Mouse (Mus musculus): Measurements from ENCODE around the gene Phf23. TPM values are rescaled to one million over a fixed set of nuclear protein-coding genes. Genes with fewer than 3 reads are reported as not detected.
A peak's percentile ranks its signal among the peaks of the same experiment; 100 is the strongest.

Gene Phf23
- polyA plus RNA-seq, 1 experiment, result 21.4 TPM

- H3K4me3 ChIP-seq (ENCODE audit: extremely low read depth, insufficient read depth, insufficient read length), result peak within 1 kb of the TSS; percentile 84
- 62% methylated on average over 8 of the region's 8 CpGs for WGBS
- no peaks in the 10 kb centered on the region for H3K27me3 ChIP-seq (ENCODE audit: control insufficient read depth, insufficient read depth, low read length)
- H3K27ac ChIP-seq (ENCODE audit: insufficient read depth, low read length), result peak within 1 kb of the TSS; percentile 50
- DNase-seq (ENCODE audit: low read depth in 1 of 2, low spot score in 2 of 2), result no peak
- peaks cover 6% of the 10 kb centered on the region; the same call in 1 of the 2 replicates for H3K4me1 ChIP-seq (ENCODE audit: control insufficient read depth, insufficient read depth, insufficient read length)
- H3K36me3 ChIP-seq (ENCODE audit: control insufficient read depth, insufficient read depth, low read length), result peaks cover 15% of the 10 kb centered on the region
- TF ChIP-seq CTCF (IDR thresholded peaks at IDR 0.05; ENCODE audit: extremely low read depth, insufficient read depth, insufficient read length, insufficient replicate concordance) (no peak), POLR2A (IDR thresholded peaks at IDR 0.05; ENCODE audit: low read depth, low read length) (no peak)
Measured at GRCm38 (mm10) chr11:69982225-69982624, 13.4 kb upstream of the Phf23 start, which contains the start of gene Elp5. TSS of gene Elp5 (minus strand) at chr11:69982517.

DNA sequence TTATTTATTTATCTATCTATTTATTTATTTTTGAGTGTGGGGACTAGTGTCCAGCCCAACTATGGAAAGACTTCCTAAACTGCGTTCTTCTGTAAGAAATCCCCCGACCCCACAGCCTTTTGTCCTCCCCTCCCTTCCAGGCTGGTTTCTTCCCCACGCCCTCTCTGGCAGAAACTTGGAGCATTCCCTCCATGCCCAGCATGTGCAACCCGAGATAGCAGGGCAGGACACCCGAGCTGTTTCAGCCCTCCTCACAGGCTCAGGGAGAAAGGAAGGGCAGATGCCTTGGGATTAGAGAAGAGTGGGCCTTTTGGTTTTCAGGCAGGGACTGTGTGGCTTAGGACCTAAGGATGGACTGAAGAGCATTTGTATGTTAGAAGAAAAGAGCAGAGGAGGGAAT is 12.7 kb upstream of the Phf23 start:
- no peaks in the 10 kb centered on the region for H3K27me3 ChIP-seq (ENCODE audit: control insufficient read depth, insufficient read depth, low read length)
- 65% methylated on average over 5 of the region's 5 CpGs for WGBS
- peaks cover 14% of the 10 kb centered on the region for H3K36me3 ChIP-seq (ENCODE audit: control insufficient read depth, insufficient read depth, low read length)
- TF ChIP-seq CTCF (IDR thresholded peaks at IDR 0.05; ENCODE audit: extremely low read depth, insufficient read depth, insufficient read length, insufficient replicate concordance) (no peak), POLR2A (IDR thresholded peaks at IDR 0.05; ENCODE audit: low read depth, low read length) (no peak)
- H3K27ac ChIP-seq (ENCODE audit: insufficient read depth, low read length), result no peak overlapping the region
- H3K4me3 ChIP-seq (ENCODE audit: extremely low read depth, insufficient read depth, insufficient read length), result no peak overlapping the region
- DNase-seq (ENCODE audit: low read depth in 1 of 2, low spot score in 2 of 2), result no peak
- peaks cover 6% of the 10 kb centered on the region; the same call in 1 of the 2 replicates for H3K4me1 ChIP-seq (ENCODE audit: control insufficient read depth, insufficient read depth, insufficient read length)

- peaks cover 6% of the 10 kb centered on the region; the same call in 1 of the 2 replicates for H3K4me1 ChIP-seq (ENCODE audit: control insufficient read depth, insufficient read depth, insufficient read length)
- WGBS, result 90% methylated on average over 4 of the region's 4 CpGs
Measured at GRCm38 (mm10) chr11:69983377-69983776, 12.2 kb upstream of the Phf23 start.

GRCm38 (mm10) chr11:69984431-69984830 is 11.1 kb upstream of the Phf23 start:
- 92% methylated on average over 8 of the region's 8 CpGs for WGBS
- no peak overlapping the region for H3K27ac ChIP-seq (ENCODE audit: insufficient read depth, low read length)
- H3K4me1 ChIP-seq (ENCODE audit: control insufficient read depth, insufficient read depth, insufficient read length), result peaks cover 6% of the 10 kb centered on the region; the same call in 1 of the 2 replicates
- H3K4me3 ChIP-seq (ENCODE audit: extremely low read depth, insufficient read depth, insufficient read length), result no peak overlapping the region
- peaks cover 17% of the 10 kb centered on the region for H3K36me3 ChIP-seq (ENCODE audit: control insufficient read depth, insufficient read depth, low read length)
- no peaks in the 10 kb centered on the region for H3K27me3 ChIP-seq (ENCODE audit: control insufficient read depth, insufficient read depth, low read length)
- TF ChIP-seq CTCF (IDR thresholded peaks at IDR 0.05; ENCODE audit: extremely low read depth, insufficient read depth, insufficient read length, insufficient replicate concordance) (no peak), POLR2A (IDR thresholded peaks at IDR 0.05; ENCODE audit: low read depth, low read length) (no peak)
- no peak for DNase-seq (ENCODE audit: low read depth in 1 of 2, low spot score in 2 of 2)

More at GRCm38 (mm10) chr11:69983377-69983776, 12.2 kb upstream of the Phf23 start:
- H3K27ac ChIP-seq (ENCODE audit: insufficient read depth, low read length), result no peak overlapping the region
- no peak for DNase-seq (ENCODE audit: low read depth in 1 of 2, low spot score in 2 of 2)
- no peaks in the 10 kb centered on the region for H3K27me3 ChIP-seq (ENCODE audit: control insufficient read depth, insufficient read depth, low read length)
- TF ChIP-seq POLR2A (IDR thresholded peaks at IDR 0.05; ENCODE audit: low read depth, low read length), result no peak
- TF ChIP-seq CTCF (IDR thresholded peaks at IDR 0.05; ENCODE audit: extremely low read depth, insufficient read depth, insufficient read length, insufficient replicate concordance), result no peak
- no peak overlapping the region for H3K4me3 ChIP-seq (ENCODE audit: extremely low read depth, insufficient read depth, insufficient read length)
- peaks cover 14% of the 10 kb centered on the region for H3K36me3 ChIP-seq (ENCODE audit: control insufficient read depth, insufficient read depth, low read length)

DNA sequence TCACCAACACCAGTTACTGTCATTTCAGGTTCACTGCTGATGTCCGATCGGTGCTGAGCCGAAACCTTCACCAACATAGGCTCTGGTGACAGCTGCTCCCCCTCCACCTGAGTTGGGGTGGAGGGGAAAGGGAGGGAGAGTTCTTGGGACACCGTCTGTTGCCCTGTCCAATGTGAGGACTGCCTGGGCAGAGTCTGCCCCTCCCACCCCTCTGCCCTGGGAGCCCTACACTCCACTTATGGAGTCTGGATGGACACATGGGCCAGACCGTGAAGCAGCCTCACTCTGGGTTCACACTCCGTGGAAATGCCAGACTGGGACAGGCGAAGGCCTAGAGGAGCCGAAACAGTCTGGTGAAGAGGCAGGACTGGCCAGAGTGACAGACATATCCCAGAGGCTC is 5.6 kb upstream of the Phf23 start:
- no peak overlapping the region for H3K27ac ChIP-seq (ENCODE audit: insufficient read depth, low read length)
- H3K36me3 ChIP-seq (ENCODE audit: control insufficient read depth, insufficient read depth, low read length), result peaks cover 25% of the 10 kb centered on the region

DNA sequence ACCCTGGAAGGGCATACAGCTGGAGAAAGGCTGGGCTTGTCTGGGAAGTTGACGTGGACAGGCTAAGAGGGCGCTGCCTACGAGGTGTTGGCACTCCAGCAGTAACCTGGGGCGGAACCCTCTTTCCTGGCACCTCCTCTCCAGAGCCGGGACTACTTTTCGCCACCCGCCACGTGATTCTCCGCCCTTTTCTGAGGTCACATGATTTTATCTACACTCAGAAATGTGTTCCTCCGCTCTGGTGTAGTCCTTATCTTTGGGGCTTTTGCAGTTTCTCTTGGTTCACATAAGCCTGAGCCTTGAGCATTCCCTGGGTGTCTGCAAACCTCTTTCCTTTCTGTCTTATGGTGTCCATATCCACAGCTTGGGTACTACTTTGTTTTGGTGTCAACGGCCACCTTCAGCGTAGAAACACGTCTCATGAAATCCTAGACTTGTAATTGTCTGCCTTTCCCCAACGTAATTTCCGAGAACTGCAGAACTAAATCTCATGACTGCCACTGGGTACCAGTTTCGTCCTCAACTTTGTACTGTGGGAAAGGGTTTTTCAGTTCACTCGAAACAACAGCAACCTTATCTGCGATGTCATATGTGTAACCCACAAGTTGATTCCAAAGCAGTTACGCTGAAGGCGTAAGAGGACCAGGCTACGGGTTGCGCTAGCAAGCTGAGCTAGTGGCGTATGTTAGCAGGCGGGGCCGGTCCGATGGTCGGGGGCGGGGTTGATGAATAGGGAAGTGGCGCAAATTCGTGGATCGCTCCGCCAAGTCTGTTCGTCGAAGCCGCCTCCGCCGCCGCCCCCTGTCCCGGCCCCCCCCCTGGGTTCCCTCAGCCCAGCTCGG is 4.5 kb upstream of the Phf23 start, which contains the start of gene Gabarap:
Gene Gabarap (plus strand): TSS at position 294 of the 842 bp plus-strand sequence.
- H3K27me3 ChIP-seq (ENCODE audit: control insufficient read depth, insufficient read depth, low read length), result no peaks in the 10 kb centered on the region
- H3K4me1 ChIP-seq (ENCODE audit: control insufficient read depth, insufficient read depth, insufficient read length), result peaks cover 7% of the 10 kb centered on the region; the same call in 1 of the 2 replicates
- H3K4me3 ChIP-seq (ENCODE audit: extremely low read depth, insufficient read depth, insufficient read length), result peak within 1 kb of the TSS; percentile 63
- H3K36me3 ChIP-seq (ENCODE audit: control insufficient read depth, insufficient read depth, low read length), result peaks cover 20% of the 10 kb centered on the region
- peak within 1 kb of the TSS; percentile 91 for H3K27ac ChIP-seq (ENCODE audit: insufficient read depth, low read length)
- peak; percentile 92 to 97 for DNase-seq (ENCODE audit: low read depth in 1 of 2, low spot score in 2 of 2)
- TF ChIP-seq CTCF (IDR thresholded peaks at IDR 0.05; ENCODE audit: extremely low read depth, insufficient read depth, insufficient read length, insufficient replicate concordance) (no peak), POLR2A (IDR thresholded peaks at IDR 0.05; ENCODE audit: low read depth, low read length) (peak; percentile 59)
- WGBS, result under 1% methylated on average over 40 of the region's 40 CpGs

More for the DNA sequence above, 5.6 kb upstream of the Phf23 start:
- H3K4me1 ChIP-seq (ENCODE audit: control insufficient read depth, insufficient read depth, insufficient read length), result peaks cover 7% of the 10 kb centered on the region; the same call in 1 of the 2 replicates
- H3K4me3 ChIP-seq (ENCODE audit: extremely low read depth, insufficient read depth, insufficient read length), result no peak overlapping the region
- no peaks in the 10 kb centered on the region for H3K27me3 ChIP-seq (ENCODE audit: control insufficient read depth, insufficient read depth, low read length)
- no peak for TF ChIP-seq CTCF (IDR thresholded peaks at IDR 0.05; ENCODE audit: extremely low read depth, insufficient read depth, insufficient read length, insufficient replicate concordance)
- no peak for TF ChIP-seq POLR2A (IDR thresholded peaks at IDR 0.05; ENCODE audit: low read depth, low read length)
- WGBS, result 97% methylated on average over 8 of the region's 8 CpGs
- no peak for DNase-seq (ENCODE audit: low read depth in 1 of 2, low spot score in 2 of 2)
